Mouse (Mus musculus) left cerebral cortex, adult 9 months (tissue): Measurements from ENCODE around the gene Wdr91.

Experiments
- DNase-seq, 2 experiments: peaks; one replicate each; pipeline ENCODE4 v3.0.0; 2022; ENCODE audit warnings: low spot score in 2 of 2

Gene Wdr91

DNA sequence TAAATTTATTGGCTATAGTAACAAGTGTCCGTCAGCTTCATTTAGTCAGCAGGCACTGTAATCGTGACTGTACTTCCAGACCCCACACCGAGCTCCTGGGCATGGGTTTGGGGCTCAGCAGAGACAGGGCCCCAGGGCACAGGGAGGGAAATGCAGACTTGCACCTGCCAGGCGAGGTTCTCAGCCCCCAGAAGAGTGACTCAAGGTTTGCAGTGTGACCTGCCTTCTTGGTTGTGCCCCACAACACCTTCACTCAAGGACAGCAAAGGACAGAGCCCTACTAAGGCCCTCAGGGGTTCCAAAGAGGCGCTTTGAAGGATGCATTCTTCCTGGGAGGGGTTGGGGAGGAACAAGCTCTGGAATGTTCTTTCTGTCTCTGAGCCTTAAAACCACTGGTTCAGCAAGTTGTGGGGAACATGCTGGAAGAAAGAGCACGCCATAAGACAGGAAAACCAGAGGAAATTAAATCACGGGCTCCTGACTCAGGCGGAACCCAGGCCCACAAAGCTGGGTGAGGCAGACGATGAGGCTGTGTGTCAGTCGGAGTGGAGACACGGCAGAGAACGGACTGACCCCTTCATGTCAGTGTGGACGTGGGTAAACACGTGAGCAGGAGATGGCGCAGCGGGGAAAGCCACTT, 31.5 kb downstream of the Wdr91 start:
- DNase-seq = no peak

GRCm38 (mm10) chr6:34877509-34878321, 33.0 kb downstream of the Wdr91 start, which contains the start of gene Cyren:
TSS of gene Cyren (minus strand) at chr6:34878060.
- peak; percentile 72 to 89 for DNase-seq

DNA sequence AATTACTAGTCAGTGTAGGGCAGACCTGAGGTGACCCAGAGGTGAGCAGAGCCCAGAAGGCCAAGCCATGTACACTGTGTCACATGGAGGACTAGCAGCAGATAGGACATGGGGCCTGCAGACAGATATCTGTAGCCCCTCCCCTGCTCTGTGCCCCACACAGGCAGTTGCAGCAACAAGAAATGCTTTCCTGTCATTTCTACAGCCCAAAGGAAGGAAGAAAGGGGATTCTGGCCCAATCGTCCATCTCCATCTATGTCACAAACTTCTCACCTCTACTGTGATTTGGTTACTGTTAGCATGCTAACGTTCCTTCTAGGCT, 33.9 kb downstream of the Wdr91 start:
- DNase-seq = no peak

- no peak for DNase-seq
Measured at GRCm38 (mm10) chr6:34875966-34876834, 34.5 kb downstream of the Wdr91 start.

GRCm38 (mm10) chr6:34875268-34875761, 35.4 kb downstream of the Wdr91 start:
- no peak for DNase-seq

- no peak for DNase-seq
Measured at GRCm38 (mm10) chr6:34874101-34874921, 36.4 kb downstream of the Wdr91 start.

- DNase-seq = no peak
Measured at GRCm38 (mm10) chr6:34872871-34873270, 37.8 kb downstream of the Wdr91 start.

- DNase-seq = no peak
Measured at GRCm38 (mm10) chr6:34871929-34872328, 38.7 kb downstream of the Wdr91 start.

- DNase-seq = no peak
Measured at GRCm38 (mm10) chr6:34870724-34871123, 40.0 kb downstream of the Wdr91 start.

GRCm38 (mm10) chr6:34870136-34870535, 40.5 kb downstream of the Wdr91 start:
- DNase-seq = no peak

GRCm38 (mm10) chr6:34869225-34869915, 41.3 kb downstream of the Wdr91 start:
- no peak for DNase-seq

- no peak for DNase-seq
Measured at GRCm38 (mm10) chr6:34868507-34869217, 42.0 kb downstream of the Wdr91 start.

DNA sequence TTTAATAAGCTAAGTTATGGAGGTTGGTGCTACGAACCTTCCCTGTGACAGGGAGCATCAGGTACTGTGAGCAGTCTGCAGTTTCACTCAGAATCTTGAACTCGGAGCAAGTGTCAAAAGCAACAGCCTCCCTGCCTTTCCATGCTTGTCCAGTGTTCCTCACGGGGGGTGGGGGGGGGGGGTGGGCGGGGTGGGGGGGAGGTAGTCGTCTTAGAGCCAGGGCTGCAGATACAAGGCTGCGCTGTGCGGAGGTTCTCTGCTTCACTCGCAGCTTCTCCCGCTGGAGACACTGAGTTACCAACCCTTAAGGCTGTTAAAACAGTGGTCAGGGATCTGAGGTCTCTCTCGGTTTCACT, 42.7 kb downstream of the Wdr91 start:
- no peak for DNase-seq

DNA sequence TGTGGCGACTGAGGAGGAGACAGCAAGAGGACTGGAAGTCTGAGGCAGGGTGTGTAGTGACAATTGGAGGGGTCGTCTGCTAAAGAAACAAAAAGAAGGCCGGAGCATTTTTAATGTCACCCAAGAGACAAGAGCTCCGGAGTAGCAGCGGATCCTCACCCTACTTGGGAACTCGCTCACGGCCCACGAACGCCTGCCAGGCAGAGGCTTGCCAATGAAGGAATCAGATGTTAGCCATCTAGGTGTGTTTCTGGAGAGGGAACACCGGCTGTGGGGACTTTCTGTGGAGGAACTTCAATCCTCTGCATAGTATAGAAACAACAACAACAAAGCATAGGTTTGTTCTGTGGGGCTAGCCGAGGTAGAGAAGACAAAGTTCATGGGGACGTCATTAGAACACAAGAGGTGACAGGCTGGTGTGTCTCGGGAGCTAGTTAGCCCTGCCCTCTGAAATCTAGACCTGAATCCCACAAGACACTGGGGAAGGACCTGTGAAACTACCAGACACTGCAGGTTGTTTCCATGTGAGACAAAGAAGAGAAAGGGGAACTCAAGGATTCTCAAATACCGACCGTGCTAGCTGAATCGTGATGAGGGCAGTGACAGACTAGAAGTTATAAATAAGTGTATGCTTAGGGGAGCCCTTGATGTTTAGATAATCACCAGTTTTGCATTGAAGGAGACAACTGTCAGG, 43.2 kb downstream of the Wdr91 start:
- no peak for DNase-seq

DNA sequence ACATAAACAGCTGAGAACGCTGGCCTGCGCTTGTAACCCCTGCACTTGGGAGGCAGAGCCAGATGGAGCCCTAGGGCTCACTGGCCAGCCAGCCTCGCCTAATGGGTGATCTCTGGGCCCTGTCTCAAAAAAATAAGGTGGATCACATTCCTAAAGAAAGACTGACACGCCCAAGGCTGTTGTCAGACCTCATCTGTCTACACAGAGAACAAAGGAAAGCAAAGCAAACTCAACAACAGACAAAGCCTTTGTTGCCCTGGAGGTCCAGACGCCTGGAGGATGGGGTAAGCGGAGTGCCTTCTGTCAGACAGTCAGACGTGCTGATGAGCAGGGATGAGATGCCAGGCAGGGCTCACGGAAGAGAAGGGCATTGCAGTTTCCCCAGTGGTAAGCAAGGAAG, 43.9 kb downstream of the Wdr91 start:
- no peak for DNase-seq

- DNase-seq = no peak
Measured at GRCm38 (mm10) chr6:34865711-34866593, 44.7 kb downstream of the Wdr91 start.

GRCm38 (mm10) chr6:34865213-34865612, 45.5 kb downstream of the Wdr91 start:
- no peak for DNase-seq

GRCm38 (mm10) chr6:34863786-34864514, 46.7 kb downstream of the Wdr91 start:
- no peak for DNase-seq
